Mouse (Mus musculus): ENCODE measurements around the gene Yeats2. TPM values are rescaled to one million over a fixed set of nuclear protein-coding genes. Genes with fewer than 3 reads are reported as not detected.

Gene Yeats2
- total and polyA plus RNA-seq, 2 experiments from 2014 or later, result 5.8 to 51.9 TPM

GRCm38 (mm10) chr16:20195546-20195945, 54.7 kb downstream of the Yeats2 start:
- no peak for ATAC-seq (ENCODE audit: insufficient read depth, low read depth)
- peak; percentile 36 for DNase-seq (ENCODE audit: low spot score)
- H3K4me2 ChIP-seq (ENCODE audit: low read depth, low read length), result no peak overlapping the region

GRCm38 (mm10) chr16:20196962-20197361, 56.1 kb downstream of the Yeats2 start:
- no peak for DNase-seq (ENCODE audit: low spot score)
- ATAC-seq (ENCODE audit: insufficient read depth, low read depth), result no peak
- TF ChIP-seq CTCF (IDR thresholded peaks at IDR 0.05; ENCODE audit: low read depth) (no peak), EP300 (IDR thresholded peaks at IDR 0.05; ENCODE audit: low read depth) (no peak)
- no peaks in the 10 kb centered on the region for H3K27me3 ChIP-seq (ENCODE audit: control insufficient read depth, insufficient read depth, low read length)
- H3K9ac ChIP-seq (replicated peaks; ENCODE audit: low read depth, low read length), result no peak overlapping the region
- H3K9me3 ChIP-seq (replicated peaks; ENCODE audit: control insufficient read depth, low read length), result peaks cover 6% of the 10 kb centered on the region
- H3K4me1 ChIP-seq (ENCODE audit: control insufficient read depth, insufficient read depth), result no peaks in the 10 kb centered on the region
- peaks cover 79% of the 10 kb centered on the region for H3K36me3 ChIP-seq (replicated peaks; ENCODE audit: control insufficient read depth, insufficient read depth, low read length)
- WGBS, result 96% methylated on average over 5 of the region's 5 CpGs
- no peak overlapping the region for H3K4me3 ChIP-seq (ENCODE audit: low read depth, low read length)
- no peak overlapping the region for H3K27ac ChIP-seq (ENCODE audit: low read depth)
- no peak overlapping the region for H3K4me2 ChIP-seq (ENCODE audit: low read depth, low read length)

More at GRCm38 (mm10) chr16:20195546-20195945, 54.7 kb downstream of the Yeats2 start:
- Histone ChIP-seq H3K27ac (ENCODE audit: low read depth) (no peak overlapping the region), H3K4me3 (ENCODE audit: low read depth, low read length) (no peak overlapping the region), H3K36me3 (replicated peaks; ENCODE audit: control insufficient read depth, insufficient read depth, low read length) (peaks cover 80% of the 10 kb centered on the region), H3K4me1 (ENCODE audit: control insufficient read depth, insufficient read depth) (no peaks in the 10 kb centered on the region), H3K9ac (replicated peaks; ENCODE audit: low read depth, low read length) (no peak overlapping the region), H3K9me3 (replicated peaks; ENCODE audit: control insufficient read depth, low read length) (no peaks in the 10 kb centered on the region), H3K27me3 (ENCODE audit: control insufficient read depth, insufficient read depth, low read length) (no peaks in the 10 kb centered on the region)
- TF ChIP-seq EP300 (IDR thresholded peaks at IDR 0.05; ENCODE audit: low read depth), result no peak
- TF ChIP-seq CTCF (IDR thresholded peaks at IDR 0.05; ENCODE audit: low read depth), result peak; percentile 39
- 88% methylated on average over 3 of the region's 3 CpGs for WGBS

GRCm38 (mm10) chr16:20199501-20200201, 58.8 kb downstream of the Yeats2 start:
- DNase-seq (ENCODE audit: low spot score), result no peak
- TF ChIP-seq CTCF (IDR thresholded peaks at IDR 0.05; ENCODE audit: low read depth) (no peak), EP300 (IDR thresholded peaks at IDR 0.05; ENCODE audit: low read depth) (no peak)
- Histone ChIP-seq H3K4me3 (ENCODE audit: low read depth, low read length) (no peak overlapping the region), H3K4me2 (ENCODE audit: low read depth, low read length) (no peak overlapping the region), H3K4me1 (ENCODE audit: control insufficient read depth, insufficient read depth) (no peaks in the 10 kb centered on the region), H3K27ac (ENCODE audit: low read depth) (no peak overlapping the region), H3K9me3 (replicated peaks; ENCODE audit: control insufficient read depth, low read length) (peaks cover 6% of the 10 kb centered on the region), H3K36me3 (replicated peaks; ENCODE audit: control insufficient read depth, insufficient read depth, low read length) (peaks cover 74% of the 10 kb centered on the region), H3K27me3 (ENCODE audit: control insufficient read depth, insufficient read depth, low read length) (no peaks in the 10 kb centered on the region), H3K9ac (replicated peaks; ENCODE audit: low read depth, low read length) (no peak overlapping the region)
- ATAC-seq (ENCODE audit: insufficient read depth, low read depth), result no peak
- 83% methylated on average over 5 of the region's 5 CpGs for WGBS

GRCm38 (mm10) chr16:20213591-20214226, 72.8 kb downstream of the Yeats2 start:
- no peak overlapping the region for H3K9ac ChIP-seq (replicated peaks; ENCODE audit: low read depth, low read length)
- no peak overlapping the region for H3K4me3 ChIP-seq (ENCODE audit: low read depth, low read length)
- H3K27me3 ChIP-seq (ENCODE audit: control insufficient read depth, insufficient read depth, low read length), result no peaks in the 10 kb centered on the region
- ATAC-seq (ENCODE audit: insufficient read depth, low read depth), result 0 out of 2 replicates have a peak, but pooled peaks have one; percentile 20
- WGBS, result 81% methylated on average over 3 of the region's 3 CpGs
- H3K36me3 ChIP-seq (replicated peaks; ENCODE audit: control insufficient read depth, insufficient read depth, low read length), result peaks cover 89% of the 10 kb centered on the region
- H3K27ac ChIP-seq (ENCODE audit: low read depth), result no peak overlapping the region
- H3K4me2 ChIP-seq (ENCODE audit: low read depth, low read length), result no peak overlapping the region
- TF ChIP-seq EP300 (IDR thresholded peaks at IDR 0.05; ENCODE audit: low read depth), result no peak
- TF ChIP-seq CTCF (IDR thresholded peaks at IDR 0.05; ENCODE audit: low read depth), result peak; percentile 76
- no peaks in the 10 kb centered on the region for H3K4me1 ChIP-seq (ENCODE audit: control insufficient read depth, insufficient read depth)
- DNase-seq (ENCODE audit: low spot score), result peak; percentile 44
- H3K9me3 ChIP-seq (replicated peaks; ENCODE audit: control insufficient read depth, low read length), result no peaks in the 10 kb centered on the region

GRCm38 (mm10) chr16:20222726-20223125, 81.9 kb downstream of the Yeats2 start:
- no peaks in the 10 kb centered on the region for H3K9me3 ChIP-seq (replicated peaks; ENCODE audit: control insufficient read depth, low read length)
- no peaks in the 10 kb centered on the region for H3K4me1 ChIP-seq (ENCODE audit: control insufficient read depth, insufficient read depth)
- ATAC-seq (ENCODE audit: insufficient read depth, low read depth) (no peak), DNase-seq (ENCODE audit: low spot score) (no peak)
- no peak overlapping the region for H3K4me2 ChIP-seq (ENCODE audit: low read depth, low read length)
- H3K36me3 ChIP-seq (replicated peaks; ENCODE audit: control insufficient read depth, insufficient read depth, low read length), result peaks cover 68% of the 10 kb centered on the region
- no peak for TF ChIP-seq EP300 (IDR thresholded peaks at IDR 0.05; ENCODE audit: low read depth)
- no peak for TF ChIP-seq CTCF (IDR thresholded peaks at IDR 0.05; ENCODE audit: low read depth)
- WGBS, result 97% methylated on average over 6 of the region's 6 CpGs
- H3K9ac ChIP-seq (replicated peaks; ENCODE audit: low read depth, low read length), result no peak overlapping the region
- H3K27me3 ChIP-seq (ENCODE audit: control insufficient read depth, insufficient read depth, low read length), result no peaks in the 10 kb centered on the region
- no peak overlapping the region for H3K4me3 ChIP-seq (ENCODE audit: low read depth, low read length)
- no peak overlapping the region for H3K27ac ChIP-seq (ENCODE audit: low read depth)

All from heart, postnatal 0 days (tissue).